Mouse (Mus musculus): Measurements from ENCODE around the gene Top2a. TPM values are rescaled to one million over a fixed set of nuclear protein-coding genes. Genes with fewer than 3 reads are reported as not detected.
"Not testable (repeated sequence)": the region's sequence is repeated elsewhere in the genome, so short reads cannot be mapped to it uniquely, and the experiment has no call there.

Gene Top2a
- polyA plus RNA-seq, 1 experiment from 2014 or later: 158 TPM

- Histone ChIP-seq H3K9me3 (no peaks in the 10 kb centered on the region), H3K4me1 (no peaks in the 10 kb centered on the region), H3K27me3 (replicated peaks) (no peaks in the 10 kb centered on the region), H3K9ac (no peak overlapping the region), H3K27ac (replicated peaks) (no peak overlapping the region), H3K4me2 (no peak overlapping the region), H3K36me3 (peaks cover 99% of the 10 kb centered on the region), H3K4me3 (no peak overlapping the region)
- 93% methylated on average over 5 of the region's 5 CpGs for WGBS
- ATAC-seq (ENCODE audit: extremely low read depth, insufficient number of reproducible peaks, low FRiP score, low TSS enrichment): no peak
Measured at GRCm38 (mm10) chr11:99010706-99011105, 13.3 kb downstream of the Top2a start.

- no peak overlapping the region for H3K4me3 ChIP-seq
- H3K9me3 ChIP-seq: no peaks in the 10 kb centered on the region
- ATAC-seq (ENCODE audit: extremely low read depth, insufficient number of reproducible peaks, low FRiP score, low TSS enrichment): no peak
- no peak overlapping the region for H3K27ac ChIP-seq (replicated peaks)
- peaks cover 99% of the 10 kb centered on the region for H3K36me3 ChIP-seq
- H3K4me1 ChIP-seq: no peaks in the 10 kb centered on the region
- no peak overlapping the region for H3K4me2 ChIP-seq
- WGBS: 61% methylated on average over 4 of the region's 4 CpGs
- no peaks in the 10 kb centered on the region for H3K27me3 ChIP-seq (replicated peaks)
- H3K9ac ChIP-seq: no peak overlapping the region
Measured at GRCm38 (mm10) chr11:99010124-99010523, 13.9 kb downstream of the Top2a start.

GRCm38 (mm10) chr11:99006788-99007187, 17.2 kb downstream of the Top2a start:
- Histone ChIP-seq H3K4me2 (no peak overlapping the region), H3K27me3 (replicated peaks) (no peaks in the 10 kb centered on the region), H3K4me3 (no peak overlapping the region), H3K4me1 (no peaks in the 10 kb centered on the region), H3K36me3 (peaks cover 99% of the 10 kb centered on the region), H3K9ac (no peak overlapping the region), H3K27ac (replicated peaks) (no peak overlapping the region), H3K9me3 (no peaks in the 10 kb centered on the region)
- ATAC-seq (ENCODE audit: extremely low read depth, insufficient number of reproducible peaks, low FRiP score, low TSS enrichment): no peak
- 91% methylated on average over 9 of the region's 9 CpGs for WGBS

- no peak overlapping the region for H3K4me3 ChIP-seq
- no peaks in the 10 kb centered on the region for H3K4me1 ChIP-seq
- no peak overlapping the region for H3K9ac ChIP-seq
- no peak overlapping the region for H3K4me2 ChIP-seq
- H3K27me3 ChIP-seq (replicated peaks): no peaks in the 10 kb centered on the region
- H3K27ac ChIP-seq (replicated peaks): no peak overlapping the region
- no peak for ATAC-seq (ENCODE audit: extremely low read depth, insufficient number of reproducible peaks, low FRiP score, low TSS enrichment)
- WGBS: 92% methylated on average over 11 of the region's 11 CpGs
- peaks cover 100% of the 10 kb centered on the region for H3K36me3 ChIP-seq
- H3K9me3 ChIP-seq: no peaks in the 10 kb centered on the region
Measured at GRCm38 (mm10) chr11:98999243-98999642, 24.7 kb downstream of the Top2a start.

GRCm38 (mm10) chr11:98998776-98999175, 25.2 kb downstream of the Top2a start:
- Histone ChIP-seq H3K27ac (replicated peaks) (no peak overlapping the region), H3K4me2 (no peak overlapping the region), H3K9ac (no peak overlapping the region), H3K27me3 (replicated peaks) (no peaks in the 10 kb centered on the region), H3K4me1 (no peaks in the 10 kb centered on the region), H3K4me3 (no peak overlapping the region), H3K36me3 (peaks cover 100% of the 10 kb centered on the region), H3K9me3 (no peaks in the 10 kb centered on the region)
- ATAC-seq (ENCODE audit: extremely low read depth, insufficient number of reproducible peaks, low FRiP score, low TSS enrichment): no peak

- Histone ChIP-seq H3K4me2 (no peak overlapping the region), H3K27me3 (replicated peaks) (no peaks in the 10 kb centered on the region), H3K9ac (no peak overlapping the region), H3K27ac (replicated peaks) (no peak overlapping the region), H3K4me3 (no peak overlapping the region), H3K4me1 (no peaks in the 10 kb centered on the region), H3K9me3 (no peaks in the 10 kb centered on the region), H3K36me3 (peaks cover 100% of the 10 kb centered on the region)
- no peak for ATAC-seq (ENCODE audit: extremely low read depth, insufficient number of reproducible peaks, low FRiP score, low TSS enrichment)
- 89% methylated on average over 4 of the region's 4 CpGs for WGBS
Measured at GRCm38 (mm10) chr11:98997659-98998058, 26.3 kb downstream of the Top2a start.

- H3K4me3 ChIP-seq: no peak overlapping the region
- no peaks in the 10 kb centered on the region for H3K4me1 ChIP-seq
- H3K36me3 ChIP-seq: peaks cover 97% of the 10 kb centered on the region
- no peak for ATAC-seq (ENCODE audit: extremely low read depth, insufficient number of reproducible peaks, low FRiP score, low TSS enrichment)
- no peak overlapping the region for H3K27ac ChIP-seq (replicated peaks)
- no peaks in the 10 kb centered on the region for H3K9me3 ChIP-seq
- no peak overlapping the region for H3K4me2 ChIP-seq
- WGBS: 91% methylated on average over 7 of the region's 7 CpGs
- no peaks in the 10 kb centered on the region for H3K27me3 ChIP-seq (replicated peaks)
- no peak overlapping the region for H3K9ac ChIP-seq
Measured at GRCm38 (mm10) chr11:98995987-98996386, 28.0 kb downstream of the Top2a start.

GRCm38 (mm10) chr11:98990866-98991265, 33.1 kb downstream of the Top2a start:
- H3K9me3 ChIP-seq: 0 out of 2 replicates have a peak, but pooled peaks cover 6% of the 10 kb centered on the region
- H3K4me2 ChIP-seq: no peak overlapping the region
- ATAC-seq (ENCODE audit: extremely low read depth, insufficient number of reproducible peaks, low FRiP score, low TSS enrichment): no peak
- peaks cover 5% of the 10 kb centered on the region for H3K4me1 ChIP-seq
- peaks cover 62% of the 10 kb centered on the region for H3K36me3 ChIP-seq
- H3K27ac ChIP-seq (replicated peaks): no peak overlapping the region
- 77% methylated on average over 6 of the region's 6 CpGs for WGBS
- H3K27me3 ChIP-seq (replicated peaks): no peaks in the 10 kb centered on the region
- no peak overlapping the region for H3K9ac ChIP-seq
- no peak overlapping the region for H3K4me3 ChIP-seq

GRCm38 (mm10) chr11:98988260-98988659, 35.7 kb downstream of the Top2a start:
- peaks cover 25% of the 10 kb centered on the region for H3K4me1 ChIP-seq
- not testable (repeated sequence) for H3K27ac ChIP-seq (replicated peaks); ATAC-seq (ENCODE audit: extremely low read depth, insufficient number of reproducible peaks, low FRiP score, low TSS enrichment); H3K9me3 ChIP-seq; H3K9ac ChIP-seq; H3K4me2 ChIP-seq; H3K4me3 ChIP-seq; H3K27me3 ChIP-seq (replicated peaks)
- H3K36me3 ChIP-seq: peaks cover 36% of the 10 kb centered on the region
- WGBS: 91% methylated on average over 6 of the region's 6 CpGs

- Histone ChIP-seq H3K9ac (peak overlapping the region; percentile 39; the same call in 1 of the 2 replicates), H3K4me2 (peak overlapping the region; percentile 31), H3K4me1 (peaks cover 38% of the 10 kb centered on the region), H3K27me3 (replicated peaks) (peaks cover 31% of the 10 kb centered on the region), H3K4me3 (no peak overlapping the region), H3K36me3 (peaks cover 12% of the 10 kb centered on the region), H3K9me3 (0 out of 2 replicates have a peak, but pooled peaks cover 6% of the 10 kb centered on the region), H3K27ac (replicated peaks) (peak overlapping the region; percentile 66)
- 46% methylated on average over 7 of the region's 7 CpGs for WGBS
- peak; percentile 45; the same call in 1 of the 2 replicates for ATAC-seq (ENCODE audit: extremely low read depth, insufficient number of reproducible peaks, low FRiP score, low TSS enrichment)
Measured at GRCm38 (mm10) chr11:98985542-98985941, 38.4 kb downstream of the Top2a start.

- ATAC-seq (ENCODE audit: extremely low read depth, insufficient number of reproducible peaks, low FRiP score, low TSS enrichment): no peak
- Histone ChIP-seq H3K4me3 (peak overlapping the region; percentile 69), H3K27ac (replicated peaks) (0 out of 2 replicates have a peak overlapping the region, but pooled peaks have one; percentile 17), H3K9me3 (0 out of 2 replicates have a peak, but pooled peaks cover 6% of the 10 kb centered on the region), H3K36me3 (peaks cover under 1% of the 10 kb centered on the region; the same call in 1 of the 2 replicates), H3K4me1 (peaks cover 38% of the 10 kb centered on the region), H3K4me2 (peak overlapping the region; percentile 99), H3K27me3 (replicated peaks) (peaks cover 40% of the 10 kb centered on the region), H3K9ac (peak overlapping the region; percentile 85)
- 32% methylated on average over 8 of the region's 8 CpGs for WGBS
Measured at GRCm38 (mm10) chr11:98983551-98983950, 40.4 kb downstream of the Top2a start.

- peak within 1 kb of the TSS; percentile 42; the same call in 1 of the 2 replicates for H3K27ac ChIP-seq (replicated peaks)
- peak; percentile 21; the same call in 1 of the 2 replicates for ATAC-seq (ENCODE audit: extremely low read depth, insufficient number of reproducible peaks, low FRiP score, low TSS enrichment)
- peak within 1 kb of the TSS; percentile 69 for H3K4me3 ChIP-seq
- WGBS: under 1% methylated on average over 28 of the region's 28 CpGs
- H3K27me3 ChIP-seq (replicated peaks): peaks cover 40% of the 10 kb centered on the region
- H3K9ac ChIP-seq: peak within 1 kb of the TSS; percentile 85
- H3K4me2 ChIP-seq: peak within 1 kb of the TSS; percentile 99
- peaks cover 38% of the 10 kb centered on the region for H3K4me1 ChIP-seq
- no peaks in the 10 kb centered on the region for H3K36me3 ChIP-seq
- 0 out of 2 replicates have a peak, but pooled peaks cover 6% of the 10 kb centered on the region for H3K9me3 ChIP-seq
Measured at GRCm38 (mm10) chr11:98982773-98983133, 41.2 kb downstream of the Top2a start, which contains the start of gene Gjd3. TSS of gene Gjd3 (minus strand) at chr11:98983016.

Data from heart, embryonic 13.5 days (tissue).